Mouse (Mus musculus) forebrain, embryonic 16.5 days (tissue): ENCODE data around the gene H2-M1. TPM values are rescaled to one million over a fixed set of nuclear protein-coding genes. Genes with fewer than 3 reads are reported as not detected.

Experiments used
- ATAC-seq: fragments of 200-750 bp; cut with Nextera tagmentation; 2 replicates; pipeline ENCODE4 v1.8.0; 2017; ENCODE audit warnings: mild to moderate bottlenecking, moderate library complexity
- H3K27ac ChIP-seq: fragments of 300-500 bp; sonication (generic); 2 replicates; pipeline ENCODE4 v1.5.1; 2014; ENCODE audit warnings: low read length, control low read depth
- H3K27me3 ChIP-seq: fragments of 300-500 bp; sonication (generic); replicated peaks from 2 replicates; pipeline ENCODE4 v1.6.1; 2014; ENCODE audit warnings: low read length; ENCODE audit not compliant: control insufficient read depth, insufficient read depth
- H3K36me3 ChIP-seq: fragments of 300-500 bp; sonication (generic); 2 replicates; pipeline ENCODE4 v1.6.1; 2014; ENCODE audit not compliant: control insufficient read depth, insufficient read depth
- H3K4me1 ChIP-seq: fragments of 300-500 bp; sonication (generic); replicated peaks from 2 replicates; pipeline ENCODE4 v1.6.1; 2014; ENCODE audit warnings: low read length; ENCODE audit not compliant: control insufficient read depth, insufficient read depth
- H3K4me2 ChIP-seq: fragments of 300-500 bp; sonication (generic); 2 replicates; pipeline ENCODE4 v1.6.1; 2014; ENCODE audit warnings: mild to moderate bottlenecking, low read length, control low read depth
- H3K4me3 ChIP-seq: fragments of 300-500 bp; sonication (generic); replicated peaks from 2 replicates; pipeline ENCODE4 v1.5.1; 2014; ENCODE audit warnings: mild to moderate bottlenecking, low read length, control low read depth
- H3K9ac ChIP-seq: fragments of 300-500 bp; sonication (generic); replicated peaks from 2 replicates; pipeline ENCODE4 v1.6.1; 2014; ENCODE audit warnings: low read depth, low read length, control low read depth
- H3K9me3 ChIP-seq: fragments of 300-500 bp; sonication (generic); 2 replicates; pipeline ENCODE4 v1.6.1; 2016; ENCODE audit warnings: low read length; ENCODE audit not compliant: control insufficient read depth
- WGBS: fragments of 180-500 bp; shearing (Covaris S2); extraction: QIAGEN DNeasy Blood & Tissue Kit; methylation state at CpG from one replicate; pipeline ENCODE4 v1.1.7; 2014; 5-methylcytosine and 5-hydroxymethylcytosine counted together
- polyA plus RNA-seq: library from polyadenylated mRNA; unstranded; fragments of >200 nt; fragmentation: Nextera tagmentation; extraction: Ambion mirVana; gene quantifications from 2 replicates; pipeline ENCODE4 v1.2.1, GENCODE M21; 2015

Gene H2-M1
- polyA plus RNA-seq: not detected in 2 replicates

GRCm38 (mm10) chr17:36672119-36672518 lies at the start of gene H2-M1:
H2-M1 (minus strand) TSS chr17:36672219.
- WGBS: 81% methylated on average over 3 of the region's 3 CpGs
- H3K36me3 ChIP-seq: no peaks in the 10 kb centered on the region
- no peak within 1 kb of the TSS for H3K4me3 ChIP-seq
- no peak within 1 kb of the TSS for H3K27ac ChIP-seq
- no peaks in the 10 kb centered on the region for H3K9me3 ChIP-seq
- no peaks in the 10 kb centered on the region for H3K4me1 ChIP-seq
- no peak within 1 kb of the TSS for H3K4me2 ChIP-seq
- no peaks in the 10 kb centered on the region for H3K27me3 ChIP-seq
- ATAC-seq: no peak
- no peak within 1 kb of the TSS for H3K9ac ChIP-seq

- Histone ChIP-seq H3K4me2 (no peak overlapping the region), H3K9ac (no peak overlapping the region), H3K36me3 (no peaks in the 10 kb centered on the region), H3K9me3 (no peaks in the 10 kb centered on the region), H3K4me3 (no peak overlapping the region), H3K27ac (no peak overlapping the region), H3K4me1 (no peaks in the 10 kb centered on the region), H3K27me3 (no peaks in the 10 kb centered on the region)
- ATAC-seq: no peak
- 75% methylated on average over 2 of the region's 2 CpGs for WGBS
Observed at GRCm38 (mm10) chr17:36697693-36698092, 25.7 kb upstream of the H2-M1 start.

GRCm38 (mm10) chr17:36642566-36642965 lies 29.5 kb downstream of the H2-M1 start, which contains the start of gene H2-M9:
H2-M9 (minus strand) TSS chr17:36642666.
- 89% methylated on average over 3 of the region's 3 CpGs for WGBS
- no peak for ATAC-seq
- no peaks in the 10 kb centered on the region for H3K4me1 ChIP-seq

More at GRCm38 (mm10) chr17:36642566-36642965, 29.5 kb downstream of the H2-M1 start, which contains the start of gene H2-M9:
- no peak within 1 kb of the TSS for H3K4me2 ChIP-seq
- H3K27me3 ChIP-seq: no peaks in the 10 kb centered on the region
- H3K9me3 ChIP-seq: no peaks in the 10 kb centered on the region
- H3K4me3 ChIP-seq: no peak within 1 kb of the TSS
- no peak within 1 kb of the TSS for H3K9ac ChIP-seq
- no peaks in the 10 kb centered on the region for H3K36me3 ChIP-seq
- H3K27ac ChIP-seq: no peak within 1 kb of the TSS

Other genes with a start within 250 kb of the H2-M1 start
- gene H2-M10.4, start 209.9 kb downstream of the H2-M1 start, polyA plus RNA-seq: not detected in 2 replicates
- not detected in 2 replicates for gene H2-M11, start 125.1 kb downstream of the H2-M1 start, polyA plus RNA-seq
- not detected in 2 replicates for gene H2-M9, start 29.6 kb downstream of the H2-M1 start, polyA plus RNA-seq
- not detected in 2 replicates for gene H2-M10.5, start 100.7 kb upstream of the H2-M1 start, polyA plus RNA-seq
- gene H2-M10.6, start 140.0 kb upstream of the H2-M1 start, polyA plus RNA-seq: not detected in 2 replicates
- 33.1 and 38.2 TPM in 2 replicates for gene Trim26, start 164.9 kb upstream of the H2-M1 start, polyA plus RNA-seq
- gene Trim15, start 195.0 kb upstream of the H2-M1 start, polyA plus RNA-seq: 0.25 and 0.31 TPM in 2 replicates
- 1.1 and 1.7 TPM in 2 replicates for gene Trim10, start 197.4 kb upstream of the H2-M1 start, polyA plus RNA-seq
- not detected in 2 replicates for gene Trim40, start 217.9 kb upstream of the H2-M1 start, polyA plus RNA-seq
- gene Trim31, start 225.9 kb upstream of the H2-M1 start, polyA plus RNA-seq: not detected in 2 replicates